Mouse (Mus musculus) stomach, embryonic 15.5 days (tissue): Measurements from ENCODE around the gene Gas2l1. TPM values are rescaled to one million over a fixed set of nuclear protein-coding genes. Genes with fewer than 3 reads are reported as not detected.

Experiments used
- ATAC-seq: fragments of 200-750 bp; cut with Nextera tagmentation; 2 replicates; pipeline ENCODE4 v1.8.0; 2017; ENCODE audit warnings: low read depth, moderate number of reproducible peaks, moderate TSS enrichment; ENCODE audit not compliant: insufficient read depth, low FRiP score
- H3K27ac ChIP-seq: fragments of 300-500 bp; sonication (generic); 2 replicates; pipeline ENCODE4 v1.5.1; 2015; ENCODE audit warnings: mild to moderate bottlenecking, inconsistent platforms
- H3K27me3 ChIP-seq: fragments of 300-500 bp; sonication (generic); replicated peaks from 2 replicates; pipeline ENCODE4 v1.6.1; 2015; ENCODE audit warnings: inconsistent platforms
- H3K36me3 ChIP-seq: fragments of 300-500 bp; sonication (generic); 2 replicates; pipeline ENCODE4 v1.6.1; 2015; ENCODE audit warnings: inconsistent platforms
- H3K4me1 ChIP-seq: fragments of 300-500 bp; sonication (generic); 2 replicates; pipeline ENCODE4 v1.6.1; 2015; ENCODE audit warnings: inconsistent platforms
- H3K4me2 ChIP-seq: fragments of 300-500 bp; sonication (generic); 2 replicates; pipeline ENCODE4 v1.6.1; 2015; ENCODE audit warnings: mild to moderate bottlenecking, inconsistent platforms
- H3K4me3 ChIP-seq: fragments of 300-500 bp; sonication (generic); replicated peaks from 2 replicates; pipeline ENCODE4 v1.5.1; 2015; ENCODE audit warnings: inconsistent platforms
- H3K9ac ChIP-seq: fragments of 300-500 bp; sonication (generic); 2 replicates; pipeline ENCODE4 v1.6.1; 2015; ENCODE audit warnings: inconsistent platforms
- H3K9me3 ChIP-seq: fragments of 300-500 bp; sonication (generic); 2 replicates; pipeline ENCODE4 v1.6.1; 2016; ENCODE audit warnings: inconsistent platforms
- WGBS: fragments of 180-500 bp; shearing (Covaris S2); methylation state at CpG from one replicate; pipeline ENCODE4 v1.1.7; 2015; 5-methylcytosine and 5-hydroxymethylcytosine counted together
- polyA plus RNA-seq: library from polyadenylated mRNA; unstranded; fragments of >200 nt; fragmentation: Nextera tagmentation; extraction: Ambion mirVana; gene quantifications from 2 replicates; pipeline ENCODE4 v1.2.1, GENCODE M21; 2015

The Gas2l1 gene
- polyA plus RNA-seq, 1 experiment from 2014 or later, result 26.3 TPM

- no peaks in the 10 kb centered on the region for H3K27me3 ChIP-seq
- H3K4me3 ChIP-seq, result no peak overlapping the region
- 89% methylated on average over 4 of the region's 4 CpGs for WGBS
- no peak overlapping the region for H3K4me2 ChIP-seq
- no peak overlapping the region for H3K27ac ChIP-seq
- no peak overlapping the region for H3K9ac ChIP-seq
- no peak for ATAC-seq
- H3K4me1 ChIP-seq, result no peaks in the 10 kb centered on the region
- H3K36me3 ChIP-seq, result peaks cover 29% of the 10 kb centered on the region
- no peaks in the 10 kb centered on the region for H3K9me3 ChIP-seq
Observed at GRCm38 (mm10) chr11:5035421-5035820, 29.7 kb downstream of the Gas2l1 start.

DNA sequence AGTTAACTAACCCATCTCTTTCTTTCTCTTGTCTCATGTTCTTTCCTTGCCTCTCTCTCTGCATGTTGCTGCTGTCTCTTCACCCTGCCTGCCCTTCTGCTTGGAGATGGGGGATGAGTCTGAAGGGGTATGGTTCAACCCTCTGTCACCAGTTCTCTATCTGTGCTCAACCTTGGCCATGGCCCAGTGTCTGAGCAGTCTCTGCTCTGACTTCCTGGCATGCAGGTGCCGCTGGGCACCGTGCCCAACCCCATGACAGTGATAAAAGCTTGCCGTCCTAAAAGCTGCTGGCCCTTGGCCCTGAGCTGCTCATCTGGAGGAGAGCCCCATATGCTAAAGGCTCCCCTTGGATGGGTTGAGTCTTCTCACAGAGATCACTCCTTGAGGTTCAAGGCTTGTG is 32.0 kb downstream of the Gas2l1 start:
- H3K4me1 ChIP-seq, result no peaks in the 10 kb centered on the region
- no peaks in the 10 kb centered on the region for H3K27me3 ChIP-seq
- no peak overlapping the region for H3K4me3 ChIP-seq
- H3K27ac ChIP-seq, result no peak overlapping the region
- WGBS, result 83% methylated on average over 3 of the region's 3 CpGs
- ATAC-seq, result no peak
- peaks cover 31% of the 10 kb centered on the region for H3K36me3 ChIP-seq
- H3K4me2 ChIP-seq, result no peak overlapping the region
- no peaks in the 10 kb centered on the region for H3K9me3 ChIP-seq
- no peak overlapping the region for H3K9ac ChIP-seq

- WGBS, result 92% methylated on average over 10 of the region's 10 CpGs
- no peak overlapping the region for H3K4me2 ChIP-seq
- no peak overlapping the region for H3K9ac ChIP-seq
- H3K9me3 ChIP-seq, result no peaks in the 10 kb centered on the region
- no peaks in the 10 kb centered on the region for H3K4me1 ChIP-seq
- no peak overlapping the region for H3K27ac ChIP-seq
- H3K36me3 ChIP-seq, result peaks cover 31% of the 10 kb centered on the region
- no peaks in the 10 kb centered on the region for H3K27me3 ChIP-seq
- no peak for ATAC-seq
- no peak overlapping the region for H3K4me3 ChIP-seq
Observed at GRCm38 (mm10) chr11:5032706-5033105, 32.4 kb downstream of the Gas2l1 start.

GRCm38 (mm10) chr11:5028228-5028627 is 36.9 kb downstream of the Gas2l1 start:
- Histone ChIP-seq H3K9ac (no peak overlapping the region), H3K4me1 (no peaks in the 10 kb centered on the region), H3K36me3 (peaks cover 32% of the 10 kb centered on the region), H3K27me3 (no peaks in the 10 kb centered on the region), H3K9me3 (no peaks in the 10 kb centered on the region), H3K4me2 (no peak overlapping the region), H3K4me3 (no peak overlapping the region), H3K27ac (no peak overlapping the region)
- no peak for ATAC-seq
- 95% methylated on average over 7 of the region's 7 CpGs for WGBS

GRCm38 (mm10) chr11:5025108-5025507 is 40.0 kb downstream of the Gas2l1 start:
- Histone ChIP-seq H3K36me3 (peaks cover 41% of the 10 kb centered on the region), H3K4me1 (no peaks in the 10 kb centered on the region), H3K27ac (no peak overlapping the region), H3K27me3 (no peaks in the 10 kb centered on the region), H3K4me2 (no peak overlapping the region), H3K9me3 (no peaks in the 10 kb centered on the region), H3K9ac (no peak overlapping the region), H3K4me3 (no peak overlapping the region)
- ATAC-seq, result no peak
- 90% methylated on average over 1 of the region's 1 CpGs for WGBS

DNA sequence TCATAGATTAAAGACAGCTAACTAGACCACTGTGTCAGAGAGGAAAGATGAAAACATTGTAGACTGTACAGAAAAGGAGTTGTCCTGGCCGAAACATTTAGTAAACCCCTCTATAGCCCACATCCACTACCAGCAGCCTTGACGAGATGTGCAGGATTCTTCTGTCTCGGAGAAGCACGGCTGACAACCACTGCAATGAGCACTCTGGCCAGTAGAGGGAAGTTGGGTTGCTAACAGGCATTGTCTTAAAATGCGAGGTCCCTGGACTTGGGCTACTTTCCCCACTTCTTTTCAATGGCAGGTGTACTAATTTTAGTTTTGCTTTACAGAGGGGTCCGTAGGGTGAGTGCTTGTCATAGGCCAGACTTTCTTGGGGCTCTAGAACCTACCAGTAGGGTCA is 47.6 kb downstream of the Gas2l1 start:
- no peak for ATAC-seq
- no peak overlapping the region for H3K27ac ChIP-seq
- H3K4me2 ChIP-seq, result no peak overlapping the region
- H3K9ac ChIP-seq, result no peak overlapping the region
- H3K4me1 ChIP-seq, result no peaks in the 10 kb centered on the region
- H3K9me3 ChIP-seq, result no peaks in the 10 kb centered on the region
- H3K4me3 ChIP-seq, result no peak overlapping the region
- H3K36me3 ChIP-seq, result peaks cover 44% of the 10 kb centered on the region
- no peaks in the 10 kb centered on the region for H3K27me3 ChIP-seq
- WGBS, result 69% methylated on average over 6 of the region's 6 CpGs

- no peaks in the 10 kb centered on the region for H3K27me3 ChIP-seq
- 94% methylated on average over 5 of the region's 5 CpGs for WGBS
- ATAC-seq, result no peak
- no peak overlapping the region for H3K9ac ChIP-seq
- no peak overlapping the region for H3K4me2 ChIP-seq
- H3K4me3 ChIP-seq, result no peak overlapping the region
- no peak overlapping the region for H3K27ac ChIP-seq
- H3K9me3 ChIP-seq, result no peaks in the 10 kb centered on the region
- H3K4me1 ChIP-seq, result no peaks in the 10 kb centered on the region
- peaks cover 38% of the 10 kb centered on the region for H3K36me3 ChIP-seq
Observed at GRCm38 (mm10) chr11:5016286-5016685, 48.8 kb downstream of the Gas2l1 start.

GRCm38 (mm10) chr11:5015720-5016119 is 49.4 kb downstream of the Gas2l1 start:
- Histone ChIP-seq H3K4me1 (no peaks in the 10 kb centered on the region), H3K4me3 (no peak overlapping the region), H3K9ac (no peak overlapping the region), H3K9me3 (no peaks in the 10 kb centered on the region), H3K27ac (no peak overlapping the region), H3K4me2 (no peak overlapping the region), H3K27me3 (no peaks in the 10 kb centered on the region), H3K36me3 (peaks cover 38% of the 10 kb centered on the region)
- no peak for ATAC-seq
- WGBS, result 56% methylated on average over 2 of the region's 2 CpGs

DNA sequence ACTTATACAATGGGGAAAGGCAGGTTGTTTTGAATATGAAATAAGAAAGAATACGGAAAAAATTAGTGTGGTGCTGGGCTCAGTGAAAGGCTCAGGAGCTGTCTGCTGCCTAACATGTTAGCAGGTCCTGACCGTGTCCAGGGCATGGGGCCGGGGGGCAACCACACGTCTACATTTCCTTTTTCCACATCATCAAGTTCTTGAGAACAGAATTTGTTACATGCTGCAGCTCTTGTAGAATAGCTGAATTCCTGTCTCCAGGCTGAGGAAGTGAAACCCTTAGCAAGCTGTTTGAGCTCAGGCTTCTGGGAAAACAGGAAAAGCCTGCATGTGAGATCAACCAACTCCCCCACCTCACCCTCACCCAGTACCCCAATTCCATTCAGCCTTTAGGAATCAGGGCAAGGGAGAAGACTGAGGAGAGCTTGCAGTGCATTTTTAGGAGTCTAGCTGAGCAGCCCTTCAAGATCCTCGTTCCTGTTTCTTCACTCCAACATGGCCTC is 52.9 kb downstream of the Gas2l1 start:
- Histone ChIP-seq H3K36me3 (peaks cover 17% of the 10 kb centered on the region), H3K27ac (no peak overlapping the region), H3K4me1 (peaks cover 3% of the 10 kb centered on the region; the same call in 1 of the 2 replicates), H3K9ac (no peak overlapping the region), H3K4me3 (no peak overlapping the region), H3K9me3 (no peaks in the 10 kb centered on the region), H3K4me2 (no peak overlapping the region), H3K27me3 (no peaks in the 10 kb centered on the region)
- no peak for ATAC-seq
- 84% methylated on average over 5 of the region's 5 CpGs for WGBS

DNA sequence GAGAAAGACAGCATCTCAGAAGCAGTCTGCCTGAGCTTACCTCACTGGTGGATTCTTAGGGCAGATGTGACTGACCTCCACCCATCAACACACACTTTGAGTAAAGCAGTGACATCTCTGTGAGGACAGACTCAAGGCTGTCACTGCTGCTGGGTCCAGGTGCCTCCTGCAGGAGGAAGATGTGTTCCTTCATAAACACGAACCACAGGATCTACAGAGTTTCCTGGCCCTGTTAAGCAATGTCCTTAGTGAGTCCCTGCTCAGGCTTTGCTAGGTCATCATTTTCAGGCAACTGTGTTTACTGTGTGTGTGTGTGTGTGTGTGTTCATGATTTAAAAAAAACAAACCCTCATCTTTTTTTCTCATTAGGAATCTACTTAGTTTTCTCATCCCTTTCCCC is 53.6 kb downstream of the Gas2l1 start:
- peaks cover 10% of the 10 kb centered on the region for H3K36me3 ChIP-seq
- no peaks in the 10 kb centered on the region for H3K9me3 ChIP-seq
- H3K27me3 ChIP-seq, result no peaks in the 10 kb centered on the region
- no peak for ATAC-seq
- H3K4me1 ChIP-seq, result peaks cover 3% of the 10 kb centered on the region; the same call in 1 of the 2 replicates
- H3K9ac ChIP-seq, result no peak overlapping the region
- no peak overlapping the region for H3K27ac ChIP-seq
- WGBS, result 68% methylated on average over 1 of the region's 1 CpGs
- no peak overlapping the region for H3K4me3 ChIP-seq
- H3K4me2 ChIP-seq, result no peak overlapping the region

GRCm38 (mm10) chr11:5010205-5010604 is 54.9 kb downstream of the Gas2l1 start:
- peaks cover 3% of the 10 kb centered on the region; the same call in 1 of the 2 replicates for H3K4me1 ChIP-seq
- H3K9me3 ChIP-seq, result no peaks in the 10 kb centered on the region
- H3K27me3 ChIP-seq, result no peaks in the 10 kb centered on the region
- H3K4me3 ChIP-seq, result no peak overlapping the region
- H3K36me3 ChIP-seq, result peaks cover 4% of the 10 kb centered on the region; the same call in 1 of the 2 replicates
- no peak overlapping the region for H3K4me2 ChIP-seq
- no peak overlapping the region for H3K9ac ChIP-seq
- H3K27ac ChIP-seq, result no peak overlapping the region
- WGBS, result 85% methylated on average over 1 of the region's 1 CpGs
- ATAC-seq, result no peak

- WGBS, result 75% methylated on average over 3 of the region's 3 CpGs
- Histone ChIP-seq H3K9me3 (no peaks in the 10 kb centered on the region), H3K9ac (no peak overlapping the region), H3K4me1 (peaks cover 3% of the 10 kb centered on the region; the same call in 1 of the 2 replicates), H3K27ac (no peak overlapping the region), H3K4me2 (no peak overlapping the region), H3K36me3 (peaks cover 4% of the 10 kb centered on the region; the same call in 1 of the 2 replicates), H3K27me3 (no peaks in the 10 kb centered on the region), H3K4me3 (no peak overlapping the region)
- peak; percentile 78; the same call in 1 of the 2 replicates for ATAC-seq
Observed at GRCm38 (mm10) chr11:5009354-5010074, 55.6 kb downstream of the Gas2l1 start.
